Mouse (Mus musculus) adrenal gland (tissue): ENCODE data around the gene Prkn.

Source experiments
- intact Hi-C: fragments of 180-260 bp; cut with DNase I; formaldehyde crosslinking; loops from one replicate; pipeline ENCODE4 v1.15.1; 2025

The Prkn gene

DNA sequence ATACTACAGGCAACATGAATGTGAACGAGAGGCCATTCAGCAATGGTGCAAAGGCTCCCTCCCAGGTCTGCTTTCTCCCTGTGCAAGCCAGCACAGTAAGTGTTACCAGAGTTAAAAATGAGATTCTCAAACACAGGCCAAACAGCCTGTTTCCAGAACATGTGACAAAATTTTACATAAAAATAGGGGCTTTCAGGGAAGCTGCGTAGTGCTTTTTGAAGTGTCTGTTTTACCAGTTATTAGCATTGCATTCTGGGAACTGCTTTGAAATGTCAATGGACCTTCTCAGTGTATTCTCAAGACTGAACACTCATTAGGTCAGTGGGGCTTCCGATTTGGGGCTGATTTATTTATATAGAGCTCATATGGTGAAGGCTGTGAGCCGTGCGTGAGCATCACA is 799.6 kb downstream of the Prkn start:
- intact Hi-C loops: no loop called here

DNA sequence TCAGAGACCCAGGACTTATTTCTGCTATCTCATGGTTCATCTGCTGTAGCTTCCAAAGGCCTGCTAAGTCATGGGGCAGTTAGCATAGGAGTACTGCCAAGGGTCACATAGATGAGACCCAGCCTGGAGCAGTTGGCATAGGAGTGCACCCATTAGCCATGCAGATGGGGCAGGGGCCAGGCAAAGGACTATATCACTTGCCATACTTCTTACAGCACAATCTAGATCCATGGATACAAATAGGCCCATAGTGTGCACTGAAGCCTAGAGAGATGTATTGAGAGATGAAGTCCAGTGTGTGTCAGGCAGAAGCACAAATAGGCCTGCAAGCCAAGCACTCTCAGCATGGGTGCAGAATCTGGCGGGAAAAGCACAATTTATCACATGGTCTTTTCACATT is 802.1 kb downstream of the Prkn start:
- intact Hi-C loops: no loop called here

DNA sequence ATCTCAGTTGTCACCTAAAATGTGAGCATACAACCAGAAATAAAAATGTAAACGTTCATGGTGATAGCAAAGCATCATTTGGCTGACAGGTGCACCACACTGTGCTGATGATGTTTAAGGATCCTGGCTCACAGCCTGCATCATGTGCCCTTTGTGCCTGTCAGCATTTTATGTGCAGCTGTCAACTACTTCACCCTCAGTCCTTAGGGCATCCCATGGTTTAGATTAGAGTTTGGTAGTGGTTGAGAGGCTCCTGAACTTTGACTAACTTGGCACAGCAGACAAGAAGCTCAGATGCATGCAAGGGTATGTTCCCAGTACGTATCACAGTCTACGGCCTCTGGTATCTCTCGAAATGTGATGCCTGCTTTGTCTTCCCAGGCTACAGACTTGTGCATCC is 803.8 kb downstream of the Prkn start:
- intact Hi-C loops: no loop called here

DNA sequence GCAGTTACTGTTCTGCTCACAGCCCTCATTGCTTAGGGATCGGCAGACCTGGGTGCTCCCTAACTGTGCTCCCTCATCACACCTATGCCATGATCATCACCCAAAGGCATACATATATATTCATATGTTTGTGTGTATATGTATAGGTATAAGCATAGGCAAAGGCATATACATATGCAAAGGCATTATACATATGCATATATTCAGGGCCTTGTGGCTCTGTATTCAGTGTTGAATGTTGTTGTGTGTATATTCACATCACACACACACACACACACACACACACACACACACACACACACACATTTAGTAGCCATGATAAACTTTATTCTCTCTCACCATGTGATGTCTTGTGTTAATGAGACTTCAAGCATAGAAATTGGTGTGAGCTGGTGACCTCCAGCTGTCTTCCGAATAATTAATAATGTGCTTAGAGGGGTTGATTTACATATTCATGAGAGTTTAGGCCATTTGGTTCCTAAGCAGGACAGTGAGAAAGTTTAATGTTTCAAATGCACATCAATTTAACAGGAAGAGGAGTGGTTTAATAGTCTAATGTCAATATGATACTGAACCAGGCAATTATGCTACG is 804.8 kb downstream of the Prkn start:
- intact Hi-C loops: no loop called here

DNA sequence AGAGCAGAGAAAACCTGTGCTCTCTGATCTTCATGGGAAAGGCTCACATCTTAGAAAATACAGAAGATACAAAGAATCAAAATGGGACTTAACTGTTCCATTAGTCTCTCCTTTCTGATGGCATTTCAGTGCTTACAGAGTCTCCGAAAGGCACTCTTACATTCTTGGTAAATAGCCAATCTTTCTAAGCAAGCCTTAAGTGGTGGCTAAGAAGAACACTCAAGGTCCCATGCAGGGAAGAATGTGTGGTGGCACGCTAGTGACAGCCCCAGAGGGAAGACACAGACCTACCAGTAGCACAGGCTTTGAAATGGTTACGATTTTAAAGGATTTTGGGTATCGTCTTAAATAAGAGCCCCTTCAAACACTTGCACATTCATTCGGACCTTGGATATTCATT is 816.2 kb downstream of the Prkn start:
- intact Hi-C loops: no loop called here

DNA sequence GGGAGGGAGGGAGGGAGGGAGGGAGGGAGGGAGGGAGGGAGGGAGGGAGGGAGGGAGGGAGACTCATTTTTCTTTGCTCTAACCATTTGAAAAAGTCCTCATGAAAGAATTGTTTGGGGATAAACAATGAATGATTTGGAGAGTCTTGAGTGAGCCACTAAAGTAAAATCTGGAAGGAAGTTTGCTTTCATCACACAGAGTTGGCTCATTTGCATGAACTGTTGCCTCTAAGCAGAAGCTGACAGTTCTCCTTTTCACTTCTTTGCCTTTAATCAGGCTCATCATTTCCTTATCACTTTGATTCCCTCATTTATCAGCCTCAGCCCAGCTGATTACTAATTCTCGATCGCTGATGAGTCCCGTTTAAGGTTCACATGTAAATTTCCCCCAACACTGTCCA is 816.7 kb downstream of the Prkn start:
- intact Hi-C loops: no loop called here

DNA sequence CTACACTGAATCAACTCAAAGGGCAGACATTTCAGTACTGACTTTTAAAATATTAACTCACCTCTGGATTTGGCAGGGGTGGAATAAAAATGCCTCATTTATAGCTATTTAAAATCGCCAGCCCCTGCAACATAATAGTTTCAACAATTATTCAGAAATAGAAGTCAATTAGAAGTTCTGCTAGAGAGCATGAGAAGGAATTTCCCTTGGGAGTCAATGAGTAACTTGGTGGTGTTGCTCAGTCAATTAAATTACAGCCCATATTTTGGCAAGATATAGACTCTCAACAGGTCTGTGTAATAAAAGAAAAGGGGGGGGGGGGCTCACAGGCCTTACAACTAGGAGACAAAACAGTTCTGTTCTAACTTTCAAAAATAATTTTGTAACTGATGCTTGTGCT is 821.7 kb downstream of the Prkn start:
- intact Hi-C loops: no loop called here

DNA sequence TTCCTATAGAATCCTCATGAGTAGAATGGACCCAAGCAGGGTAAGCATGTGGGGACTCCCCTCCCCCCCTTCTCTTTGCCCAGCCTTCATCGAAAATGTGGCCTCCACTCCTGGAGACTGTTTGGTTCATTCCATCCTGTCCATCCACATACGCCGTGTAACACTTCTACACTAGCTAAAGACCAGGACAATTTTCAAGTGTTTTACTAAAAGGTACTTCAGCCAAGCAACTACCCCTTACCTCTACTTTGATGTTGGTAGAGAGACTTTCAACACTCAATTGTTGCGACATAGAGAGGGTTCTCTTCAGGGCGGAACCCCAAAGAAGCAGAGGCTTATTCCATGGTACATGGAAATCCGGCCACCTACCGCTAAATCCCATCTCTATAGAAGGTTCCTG is 823.3 kb downstream of the Prkn start:
- intact Hi-C loops: no loop called here

DNA sequence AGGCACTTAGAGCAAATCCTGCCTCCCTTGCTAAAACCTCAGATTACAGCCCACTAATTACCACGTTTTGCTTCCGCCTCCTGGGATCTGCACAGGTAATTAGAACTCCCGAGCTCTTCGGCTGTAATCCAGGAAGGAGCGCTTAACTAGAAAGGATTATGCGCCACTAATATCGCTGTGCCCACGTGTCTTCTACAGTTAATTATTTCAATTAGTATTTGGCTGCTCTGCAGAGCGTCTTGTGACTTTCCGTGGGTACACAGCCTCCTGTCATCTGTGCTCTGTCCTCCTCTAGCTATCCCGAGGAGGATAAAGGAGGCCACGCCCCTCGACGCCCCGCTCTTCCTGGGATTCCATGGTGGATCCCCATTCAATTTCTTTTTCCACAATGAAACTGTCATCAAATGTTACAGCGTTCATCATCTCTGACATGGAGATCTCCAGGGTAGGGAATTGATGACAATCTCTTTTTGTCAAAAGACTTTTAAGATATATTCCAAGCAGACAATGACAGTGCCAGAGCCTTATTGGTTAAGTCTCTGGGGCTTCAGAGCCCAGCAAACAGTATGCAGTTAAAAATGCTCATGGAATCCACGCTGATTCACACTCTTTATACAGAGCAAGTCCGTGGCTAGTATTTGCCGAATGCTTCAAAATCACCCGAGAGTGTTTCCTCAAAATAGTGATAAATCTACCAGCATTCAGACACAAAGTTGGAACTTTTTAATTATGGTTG is 824.6 kb downstream of the Prkn start:
- intact Hi-C loops: no loop called here

DNA sequence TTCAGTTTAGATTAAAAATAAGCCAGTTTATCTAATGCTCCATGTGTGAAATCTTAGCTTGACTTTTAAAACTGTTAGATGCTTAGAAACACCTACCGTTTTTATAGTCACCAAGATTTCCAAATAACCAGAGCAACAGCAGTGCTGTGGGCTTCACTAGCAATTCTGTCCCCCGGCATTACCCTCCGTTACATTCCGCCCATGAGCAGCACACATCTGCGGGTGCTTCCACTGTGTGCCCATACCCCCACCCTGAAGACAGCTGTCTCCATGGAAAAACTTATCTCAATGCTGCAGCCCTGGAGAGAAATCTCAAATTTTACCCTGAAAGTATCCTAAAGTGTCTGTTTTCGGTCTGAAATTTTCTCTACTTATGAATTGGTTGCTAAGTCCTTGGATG is 839.5 kb downstream of the Prkn start:
- intact Hi-C loops: no loop called here

DNA sequence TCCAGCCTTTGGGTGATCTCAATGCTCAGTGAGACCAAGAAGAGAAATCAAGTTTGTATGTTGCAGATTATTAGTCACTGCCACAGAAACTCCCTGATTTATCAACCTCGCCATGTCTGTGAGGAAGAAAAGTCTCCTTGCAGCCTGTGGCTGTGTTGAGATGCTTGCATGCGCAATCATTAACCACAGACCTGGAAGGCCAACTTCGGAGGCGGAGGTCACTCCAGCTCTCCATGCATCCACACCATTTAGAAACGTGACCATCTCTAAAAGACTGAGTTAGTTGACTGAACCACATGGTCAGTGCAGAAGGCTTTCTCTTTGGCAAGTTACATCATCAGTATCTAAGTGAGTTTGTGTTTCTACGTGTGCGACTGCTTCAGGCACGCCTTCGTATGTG is 840.3 kb downstream of the Prkn start:
- intact Hi-C loops: no loop called here

DNA sequence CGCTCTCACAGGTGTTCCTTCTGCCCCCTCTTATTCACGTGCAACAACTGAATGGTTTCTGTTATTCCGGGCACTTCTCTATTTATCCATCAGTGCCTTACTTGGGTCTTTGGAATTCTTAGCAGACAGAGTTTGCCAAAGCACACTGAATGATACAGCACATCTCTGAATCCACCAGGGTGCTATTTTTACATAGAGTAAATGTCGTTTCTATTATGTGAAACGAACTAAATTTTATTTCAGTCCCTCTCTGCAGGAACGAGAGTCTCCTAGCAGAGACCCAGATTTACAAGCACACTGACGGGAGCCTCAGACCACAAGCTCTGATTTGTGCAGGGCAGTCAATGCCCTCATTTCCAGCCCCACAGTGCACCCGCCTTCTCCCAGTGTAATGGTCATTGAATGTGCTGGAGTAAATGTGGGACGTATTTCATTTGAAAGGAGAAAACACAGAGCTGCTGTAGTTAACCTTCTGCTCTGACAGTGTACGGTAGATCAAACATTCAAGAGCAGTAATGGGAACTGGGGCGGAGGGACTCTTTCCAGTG is 841.7 kb downstream of the Prkn start:
- intact Hi-C loops: no loop called here

DNA sequence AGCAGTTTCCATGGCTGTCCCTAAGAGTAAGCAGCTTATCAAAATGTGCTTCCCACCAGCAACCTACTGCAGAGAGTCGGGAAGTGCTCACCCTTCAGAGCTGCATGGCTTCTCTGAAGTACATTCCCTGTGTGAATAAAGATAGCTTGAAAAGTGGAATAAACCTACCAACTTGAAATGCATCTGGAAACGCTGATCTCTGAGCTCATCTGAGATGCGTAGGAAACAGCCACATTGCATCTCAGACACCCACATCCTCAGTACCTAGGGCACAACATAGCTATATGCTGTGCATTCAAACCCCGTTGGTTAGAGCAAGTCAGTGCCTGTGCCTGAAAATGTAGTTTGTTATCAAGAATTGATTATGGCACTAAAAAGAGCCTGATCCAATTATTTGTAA is 864.8 kb downstream of the Prkn start:
- intact Hi-C loops: no loop called here

DNA sequence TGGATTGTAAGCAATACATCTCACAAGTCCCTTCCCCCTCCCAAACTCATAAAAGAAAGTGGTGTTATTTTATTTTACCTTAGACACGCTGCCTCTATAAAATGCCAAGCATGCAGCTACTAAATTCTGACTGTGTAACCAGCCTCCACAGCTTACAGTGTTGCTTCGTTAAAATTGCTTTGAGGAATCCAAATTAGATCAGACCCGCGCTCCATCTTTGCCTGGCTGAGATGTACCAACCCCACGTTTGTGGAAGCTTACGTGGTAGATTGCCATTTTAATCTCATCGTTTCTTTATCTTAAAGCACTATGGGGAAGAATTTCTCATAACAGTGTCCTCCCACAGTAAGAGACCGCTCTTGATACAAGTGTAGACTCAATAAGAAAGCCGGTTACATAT is 865.6 kb downstream of the Prkn start:
- intact Hi-C loops: no loop called here

DNA sequence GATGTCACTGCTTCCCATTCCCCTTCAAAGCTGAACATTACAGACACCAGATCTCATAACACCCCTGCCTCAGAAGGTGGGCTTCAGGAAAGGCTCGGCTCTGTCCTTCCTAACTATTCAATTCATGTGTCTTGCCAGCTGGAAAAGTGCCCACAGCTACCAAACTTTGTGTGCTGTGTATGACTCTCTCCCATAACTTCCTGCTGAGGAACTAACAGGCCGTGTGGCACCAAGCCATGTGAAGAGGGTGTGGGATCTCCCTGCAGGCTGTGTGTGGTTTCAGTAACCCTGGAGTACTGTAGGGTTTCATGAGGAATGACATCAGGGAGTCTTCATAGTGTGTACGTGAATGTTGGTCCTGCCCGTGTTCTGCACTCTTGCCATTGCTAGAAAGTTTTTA is 871.9 kb downstream of the Prkn start:
- intact Hi-C loops: no loop called here

DNA sequence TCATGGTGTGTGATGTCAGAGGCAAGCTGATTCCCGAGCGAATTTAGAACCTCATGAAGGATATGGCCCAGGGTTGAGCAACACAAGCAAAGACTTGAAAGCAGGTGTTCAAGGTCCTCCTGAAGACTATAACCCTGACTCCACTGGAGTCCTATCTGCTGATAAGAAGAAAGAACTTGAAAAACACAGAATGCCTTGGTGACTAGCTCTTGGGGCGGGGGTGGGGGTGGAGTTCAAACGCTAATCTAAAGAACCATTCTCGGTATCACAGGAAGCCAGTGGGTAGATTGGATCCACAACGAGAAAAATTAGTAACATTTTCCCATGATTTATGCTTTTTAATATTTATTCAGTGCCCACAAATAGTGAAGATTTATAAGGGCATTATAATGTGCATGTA is 879.6 kb downstream of the Prkn start:
- intact Hi-C loops: no loop called here

DNA sequence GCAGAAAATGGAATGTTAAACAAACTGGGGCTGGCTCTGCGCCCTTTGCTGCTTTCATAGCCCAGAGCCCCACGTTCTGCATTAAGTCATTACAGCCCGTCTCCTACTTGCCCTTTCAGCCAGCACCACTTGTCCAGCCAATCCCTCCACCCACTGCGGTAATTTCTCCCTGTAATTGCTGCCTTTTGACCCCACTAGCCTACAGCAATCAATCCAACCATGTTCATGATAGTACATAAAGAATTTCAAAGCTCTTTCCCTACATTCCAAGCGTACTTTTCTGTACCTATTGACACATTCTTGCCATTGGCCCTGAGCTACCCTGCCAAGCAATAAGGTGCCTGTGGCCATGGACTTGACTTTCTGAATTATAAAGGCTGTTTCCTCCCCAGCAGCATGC is 881.7 kb downstream of the Prkn start:
- intact Hi-C loops: no loop called here

DNA sequence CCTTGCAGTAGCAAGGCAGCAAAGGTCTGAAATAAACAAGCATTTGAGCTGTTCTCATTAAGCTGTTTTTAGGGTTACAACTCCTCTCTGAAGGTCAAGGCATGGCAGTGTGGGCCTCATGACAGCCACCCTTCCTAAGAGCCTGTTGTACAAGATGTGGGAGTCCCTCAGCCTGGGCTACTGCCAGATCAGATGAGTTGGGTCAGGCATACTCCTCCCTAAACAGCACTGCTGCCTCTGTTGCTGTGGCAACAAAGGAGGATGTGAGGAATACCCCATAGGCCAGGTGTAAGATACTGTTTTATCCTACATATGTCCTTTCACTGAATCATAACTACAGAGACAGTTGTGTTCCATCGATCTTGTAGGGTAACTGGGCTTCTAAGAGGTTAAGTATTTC is 882.3 kb downstream of the Prkn start:
- intact Hi-C loops: no loop called here

DNA sequence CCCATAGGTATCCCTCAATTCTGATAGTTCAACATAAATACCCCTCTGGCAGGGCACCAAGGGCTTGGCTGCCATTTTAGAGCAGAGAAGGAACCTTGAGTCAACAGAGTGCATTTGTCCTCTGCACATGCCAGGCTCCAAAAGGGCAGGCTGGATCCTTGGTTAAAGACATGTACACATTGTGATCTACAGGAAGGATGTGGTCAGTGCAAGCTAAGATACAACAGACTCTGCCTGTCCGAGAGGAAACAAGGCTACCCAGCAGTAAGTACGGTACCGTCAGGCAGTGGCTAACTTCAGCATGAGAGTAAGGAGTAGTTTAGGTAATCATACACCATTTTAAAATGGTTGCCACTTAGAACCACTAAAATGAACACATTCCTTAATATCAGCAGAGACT is 884.0 kb downstream of the Prkn start:
- intact Hi-C loops: no loop called here

DNA sequence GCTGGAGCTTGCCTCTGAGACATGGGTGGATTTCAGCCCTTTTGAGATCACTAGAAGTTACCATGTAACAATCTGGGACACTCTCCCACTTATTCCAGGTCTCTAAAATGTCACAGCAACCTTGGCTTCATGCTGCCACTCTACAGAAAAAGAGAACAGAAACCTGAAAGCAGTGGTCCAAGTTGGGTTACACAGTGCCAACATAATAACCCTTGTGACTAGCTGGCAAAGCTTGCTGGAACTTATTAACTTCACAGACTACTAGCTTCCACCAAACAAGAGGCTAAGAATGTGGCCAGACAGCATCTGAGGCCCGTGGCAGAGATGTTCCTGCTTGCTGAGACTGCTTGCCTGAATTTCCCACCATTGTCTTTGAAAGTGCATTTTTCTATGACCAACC is 886.9 kb downstream of the Prkn start:
- intact Hi-C loops: no loop called here

DNA sequence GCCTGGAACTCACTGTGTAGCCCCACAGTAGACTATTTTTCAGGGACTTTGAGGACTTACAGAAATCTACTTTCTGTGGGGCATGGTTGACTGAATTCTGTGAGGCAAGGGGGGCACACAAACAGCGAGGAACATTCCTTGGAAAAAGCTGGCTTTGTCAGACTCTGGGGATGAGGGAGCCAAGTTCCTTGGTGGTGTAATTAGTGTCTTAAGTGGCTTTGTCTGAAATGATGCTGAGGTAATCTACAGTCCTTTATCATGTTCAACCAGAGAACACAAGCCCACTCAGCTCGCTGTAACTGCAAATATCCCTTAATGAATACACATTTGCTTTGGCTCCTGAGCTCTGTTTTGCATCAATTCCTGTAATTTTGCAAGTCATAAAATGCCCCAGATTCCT is 888.1 kb downstream of the Prkn start:
- intact Hi-C loops: no loop called here

DNA sequence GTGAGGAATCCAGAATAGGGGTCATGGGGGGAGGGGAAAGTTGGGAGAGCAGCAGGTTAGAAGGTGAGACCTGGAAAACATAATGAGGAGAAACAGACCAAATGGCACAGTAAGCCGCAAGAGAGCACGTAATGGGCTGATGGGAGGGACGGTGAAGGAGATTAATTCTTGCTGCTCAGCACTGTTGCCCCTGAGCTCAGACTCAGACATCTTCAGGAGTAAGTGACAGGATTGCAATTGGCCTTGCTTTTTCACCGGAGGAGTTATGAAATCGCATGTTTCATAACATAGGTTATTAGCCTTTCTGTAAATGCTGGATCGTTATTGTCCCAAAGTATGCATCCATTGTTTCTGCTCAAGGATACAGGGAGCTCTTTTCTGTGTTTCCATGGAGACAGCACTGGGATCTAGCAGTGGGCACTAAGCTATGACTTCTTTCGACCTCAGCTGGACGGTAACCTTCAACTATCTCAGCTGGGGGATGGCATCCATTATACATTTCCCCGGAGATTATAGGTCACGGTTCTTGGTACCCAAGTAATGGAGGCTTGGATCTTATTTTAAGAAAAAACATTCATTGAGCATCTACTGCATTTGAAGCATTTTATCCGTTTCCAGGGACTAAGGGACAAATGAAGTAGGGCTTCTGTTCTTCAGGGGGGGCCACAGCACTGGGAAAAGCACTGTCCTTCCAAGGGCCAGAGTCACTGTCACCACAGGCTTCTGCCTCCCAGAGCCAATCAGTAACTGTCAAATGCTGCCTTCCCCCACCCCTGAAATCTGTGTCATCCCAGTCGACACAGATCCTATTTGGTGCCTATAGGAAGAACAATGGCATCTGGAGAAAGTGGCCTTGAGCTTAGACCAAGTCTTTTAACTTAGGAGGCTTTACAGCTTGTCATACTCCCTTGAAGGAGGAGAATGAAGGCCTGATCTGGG is 890.7 kb downstream of the Prkn start:
- intact Hi-C loops: no loop called here
